Mouse (Mus musculus) limb, embryonic 12.5 days (tissue): ENCODE results near the gene Fzd2. TPM values are rescaled to one million over a fixed set of nuclear protein-coding genes. Genes with fewer than 3 reads are reported as not detected.
"Not testable (repeated sequence)": the region's sequence is repeated elsewhere in the genome, so short reads cannot be mapped to it uniquely, and the experiment has no call there.

Experiments
- ATAC-seq: fragments of 200-750 bp; cut with Nextera tagmentation; 2 replicates; pipeline ENCODE4 v1.8.0; 2017; ENCODE audit warnings: low read depth, moderate TSS enrichment; ENCODE audit not compliant: insufficient number of reproducible peaks, insufficient read depth, low FRiP score, low TSS enrichment
- H3K27ac ChIP-seq: fragments of 300-500 bp; sonication (generic); 2 replicates; pipeline ENCODE4 v1.5.1; 2016; ENCODE audit warnings: mild to moderate bottlenecking, moderate library complexity
- H3K27me3 ChIP-seq: fragments of 300-500 bp; sonication (generic); 2 replicates; pipeline ENCODE4 v1.6.1; 2016; ENCODE audit warnings: mild to moderate bottlenecking, moderate library complexity
- H3K36me3 ChIP-seq: fragments of 300-500 bp; sonication (generic); 2 replicates; pipeline ENCODE4 v1.6.1; 2016; ENCODE audit warnings: mild to moderate bottlenecking, moderate library complexity
- H3K4me1 ChIP-seq: fragments of 300-500 bp; sonication (generic); replicated peaks from 2 replicates; pipeline ENCODE4 v1.6.1; 2016
- H3K4me2 ChIP-seq: fragments of 300-500 bp; sonication (generic); 2 replicates; pipeline ENCODE4 v1.6.1; 2016; ENCODE audit warnings: mild to moderate bottlenecking, moderate library complexity
- H3K4me3 ChIP-seq: fragments of 300-500 bp; sonication (generic); replicated peaks from 2 replicates; pipeline ENCODE4 v1.5.1; 2016; ENCODE audit warnings: mild to moderate bottlenecking
- H3K9ac ChIP-seq: fragments of 300-500 bp; sonication (generic); replicated peaks from 2 replicates; pipeline ENCODE4 v1.6.1; 2016; ENCODE audit warnings: mild to moderate bottlenecking, moderate library complexity
- H3K9me3 ChIP-seq: fragments of 300-500 bp; sonication (generic); 2 replicates; pipeline ENCODE4 v1.6.1; 2016; ENCODE audit warnings: mild to moderate bottlenecking, moderate library complexity
- WGBS: fragments of 180-500 bp; shearing (Covaris S2); methylation state at CpG from one replicate; pipeline ENCODE4 v1.1.7; 2016; 5-methylcytosine and 5-hydroxymethylcytosine counted together
- polyA plus RNA-seq: library from polyadenylated mRNA; unstranded; fragments of >200 nt; fragmentation: Nextera tagmentation; extraction: Ambion mirVana; gene quantifications from 2 replicates; pipeline ENCODE4 v1.2.1, GENCODE M21; 2016

The Fzd2 gene
- polyA plus RNA-seq, 1 experiment from 2014 or later, result 82.7 TPM

DNA sequence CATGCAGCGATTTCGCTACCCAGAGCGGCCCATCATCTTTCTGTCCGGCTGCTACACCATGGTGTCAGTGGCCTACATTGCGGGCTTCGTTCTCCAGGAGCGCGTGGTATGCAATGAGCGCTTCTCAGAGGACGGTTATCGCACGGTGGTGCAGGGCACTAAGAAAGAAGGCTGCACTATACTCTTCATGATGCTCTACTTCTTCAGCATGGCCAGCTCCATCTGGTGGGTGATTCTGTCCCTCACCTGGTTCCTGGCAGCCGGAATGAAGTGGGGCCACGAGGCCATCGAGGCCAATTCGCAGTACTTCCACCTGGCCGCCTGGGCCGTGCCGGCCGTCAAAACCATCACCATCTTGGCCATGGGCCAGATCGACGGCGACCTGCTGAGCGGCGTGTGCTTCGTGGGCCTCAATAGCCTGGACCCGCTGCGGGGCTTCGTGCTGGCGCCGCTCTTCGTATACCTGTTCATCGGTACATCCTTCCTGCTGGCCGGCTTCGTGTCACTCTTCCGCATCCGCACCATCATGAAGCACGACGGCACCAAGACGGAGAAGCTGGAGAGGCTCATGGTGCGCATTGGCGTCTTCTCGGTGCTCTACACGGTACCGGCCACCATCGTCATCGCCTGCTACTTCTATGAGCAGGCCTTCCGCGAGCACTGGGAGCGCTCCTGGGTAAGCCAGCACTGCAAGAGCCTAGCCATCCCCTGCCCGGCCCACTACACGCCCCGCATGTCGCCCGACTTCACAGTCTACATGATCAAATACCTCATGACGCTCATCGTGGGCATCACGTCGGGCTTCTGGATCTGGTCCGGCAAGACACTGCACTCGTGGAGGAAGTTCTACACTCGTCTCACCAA, 1.6 kb downstream of the Fzd2 start:
- under 1% methylated on average over 62 of the region's 62 CpGs for WGBS
- peak overlapping the region; percentile 100 for H3K27ac ChIP-seq
- H3K36me3 ChIP-seq, result peaks cover 15% of the 10 kb centered on the region; the same call in 1 of the 2 replicates
- peaks cover 43% of the 10 kb centered on the region for H3K4me1 ChIP-seq
- H3K4me2 ChIP-seq, result peak overlapping the region; percentile 74
- peak overlapping the region; percentile 97 for H3K4me3 ChIP-seq
- no peaks in the 10 kb centered on the region for H3K9me3 ChIP-seq
- no peak for ATAC-seq
- 0 out of 2 replicates have a peak, but pooled peaks cover 3% of the 10 kb centered on the region for H3K27me3 ChIP-seq
- H3K9ac ChIP-seq, result peak overlapping the region; percentile 100

DNA sequence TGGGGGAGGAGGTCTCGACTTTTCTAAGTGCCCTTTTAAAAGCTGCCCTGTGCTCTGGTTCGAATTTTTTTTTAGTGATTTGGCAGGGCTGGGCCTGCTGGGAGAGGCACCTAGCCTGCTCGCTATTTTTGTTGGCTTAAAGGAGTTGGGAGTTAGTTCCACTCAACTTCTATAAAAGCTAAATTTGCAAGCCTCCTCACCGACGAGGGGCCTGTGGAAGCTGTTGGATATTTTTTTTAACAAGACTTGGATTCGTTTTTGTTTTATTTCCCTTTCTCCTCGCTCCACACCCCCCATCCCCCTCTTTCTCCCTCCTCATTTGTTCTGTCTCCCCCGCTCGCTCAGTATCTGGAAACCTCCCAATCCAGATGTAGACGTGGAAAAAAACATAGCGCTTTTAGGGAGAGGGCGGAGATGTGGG, 2.6 kb downstream of the Fzd2 start:
- H3K9ac ChIP-seq, result peak overlapping the region; percentile 100
- ATAC-seq, result no peak
- no peaks in the 10 kb centered on the region for H3K9me3 ChIP-seq
- peaks cover 15% of the 10 kb centered on the region; the same call in 1 of the 2 replicates for H3K36me3 ChIP-seq
- WGBS, result under 1% methylated on average over 12 of the region's 12 CpGs
- H3K4me2 ChIP-seq, result peak overlapping the region; percentile 74
- 0 out of 2 replicates have a peak, but pooled peaks cover 3% of the 10 kb centered on the region for H3K27me3 ChIP-seq
- peak overlapping the region; percentile 97 for H3K4me3 ChIP-seq
- peaks cover 47% of the 10 kb centered on the region for H3K4me1 ChIP-seq
- H3K27ac ChIP-seq, result peak overlapping the region; percentile 100

DNA sequence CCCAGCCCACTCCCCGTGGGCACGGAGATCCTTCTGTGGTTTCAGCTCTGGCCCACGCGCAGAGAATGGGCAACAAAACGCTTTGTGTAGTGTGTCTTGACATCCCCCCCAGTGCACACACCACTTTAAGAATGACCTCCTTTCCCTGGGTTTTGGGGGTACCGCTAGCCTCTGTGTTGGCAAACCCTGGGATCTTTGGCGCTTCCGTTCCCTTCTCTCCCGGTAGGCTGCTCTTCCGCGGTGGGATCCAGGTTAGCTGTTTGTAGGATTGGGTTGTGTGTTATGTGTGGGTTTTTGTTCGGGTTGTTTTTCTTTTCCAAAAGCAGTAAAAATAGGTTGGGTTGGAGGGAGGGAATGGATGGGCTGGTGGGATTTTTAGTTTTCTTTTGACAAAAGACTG, 3.0 kb downstream of the Fzd2 start:
- not testable (repeated sequence) for H3K9me3 ChIP-seq, ATAC-seq, H3K27me3 ChIP-seq
- Histone ChIP-seq H3K27ac (peak overlapping the region; percentile 100), H3K9ac (peak overlapping the region; percentile 100), H3K4me1 (peaks cover 47% of the 10 kb centered on the region), H3K4me3 (peak overlapping the region; percentile 97), H3K4me2 (peak overlapping the region; percentile 74), H3K36me3 (peaks cover 15% of the 10 kb centered on the region; the same call in 1 of the 2 replicates)
- 2% methylated on average over 12 of the region's 12 CpGs for WGBS

DNA sequence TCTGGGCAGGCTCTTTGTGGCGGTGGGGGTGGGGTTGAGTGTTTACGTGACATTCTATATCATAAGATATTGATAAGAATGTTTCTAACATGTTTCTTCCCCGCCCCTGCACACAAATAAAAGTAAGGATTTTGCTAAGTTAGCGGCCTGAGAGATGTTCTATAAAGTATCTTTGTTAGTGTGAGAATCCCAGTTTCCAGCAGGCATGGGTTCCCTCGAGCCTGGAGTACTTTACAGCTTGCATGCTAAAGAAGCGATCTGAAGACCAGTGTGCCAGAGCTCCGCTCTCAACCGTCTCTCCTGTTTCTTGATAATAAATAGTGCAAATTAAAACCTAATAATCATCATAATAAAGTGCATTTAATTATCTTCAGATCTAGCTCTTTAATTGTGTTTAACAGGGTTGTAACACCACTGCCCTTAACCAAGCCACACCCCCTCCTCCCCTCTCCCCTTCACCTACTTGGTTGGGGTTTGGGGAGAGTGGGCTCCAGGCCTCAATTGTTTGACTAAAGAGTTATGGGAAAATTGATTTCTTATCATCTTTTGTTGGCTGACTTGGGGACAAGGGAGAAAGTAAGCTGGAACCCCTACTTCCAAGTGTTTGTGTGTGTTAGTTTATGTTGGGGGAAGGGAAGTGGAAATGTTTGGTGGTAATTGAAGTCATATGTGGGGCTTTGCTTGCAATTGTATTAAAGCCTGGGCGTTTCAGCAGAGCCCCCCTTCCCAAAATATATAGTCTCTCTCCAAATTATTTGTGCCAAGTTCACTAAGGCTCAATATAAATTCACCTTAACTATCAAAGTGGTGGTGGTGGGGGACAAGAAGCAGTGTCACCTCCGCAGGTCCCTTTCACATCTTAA, 3.7 kb downstream of the Fzd2 start:
- H3K9me3 ChIP-seq, result no peaks in the 10 kb centered on the region
- peaks cover 40% of the 10 kb centered on the region for H3K4me1 ChIP-seq
- H3K4me2 ChIP-seq, result peak overlapping the region; percentile 74
- H3K9ac ChIP-seq, result peak overlapping the region; percentile 100
- peaks cover 15% of the 10 kb centered on the region; the same call in 1 of the 2 replicates for H3K36me3 ChIP-seq
- peak overlapping the region; percentile 97 for H3K4me3 ChIP-seq
- peak overlapping the region; percentile 100 for H3K27ac ChIP-seq
- WGBS, result 4% methylated on average over 10 of the region's 10 CpGs
- ATAC-seq, result no peak
- H3K27me3 ChIP-seq, result 0 out of 2 replicates have a peak, but pooled peaks cover 3% of the 10 kb centered on the region

DNA sequence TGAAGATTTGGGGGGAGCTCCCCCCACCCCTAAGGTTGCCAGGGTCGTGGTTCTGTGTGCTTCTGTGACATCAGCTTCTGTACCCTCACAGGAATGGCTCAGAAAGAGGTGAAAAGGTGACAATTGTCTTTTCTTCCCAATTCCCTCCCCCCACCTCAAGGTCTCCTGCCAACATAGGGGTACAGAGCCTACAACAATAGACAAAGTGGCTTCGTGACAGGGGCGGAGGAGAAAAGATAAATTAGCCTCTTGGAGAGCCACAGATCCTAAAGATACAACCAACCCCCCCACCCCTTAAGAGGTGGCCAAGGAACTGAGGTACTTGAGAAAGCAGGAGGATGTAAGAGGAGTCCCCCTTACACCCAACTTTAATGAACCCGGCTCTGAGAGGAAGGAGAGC, 4.5 kb downstream of the Fzd2 start:
- Histone ChIP-seq H3K27me3 (0 out of 2 replicates have a peak, but pooled peaks cover 3% of the 10 kb centered on the region), H3K27ac (peak overlapping the region; percentile 100), H3K4me3 (peak overlapping the region; percentile 97), H3K9me3 (no peaks in the 10 kb centered on the region), H3K4me1 (peaks cover 40% of the 10 kb centered on the region), H3K36me3 (peaks cover 15% of the 10 kb centered on the region; the same call in 1 of the 2 replicates), H3K9ac (peak overlapping the region; percentile 100), H3K4me2 (peak overlapping the region; percentile 74)
- 19% methylated on average over 4 of the region's 4 CpGs for WGBS
- ATAC-seq, result no peak

DNA sequence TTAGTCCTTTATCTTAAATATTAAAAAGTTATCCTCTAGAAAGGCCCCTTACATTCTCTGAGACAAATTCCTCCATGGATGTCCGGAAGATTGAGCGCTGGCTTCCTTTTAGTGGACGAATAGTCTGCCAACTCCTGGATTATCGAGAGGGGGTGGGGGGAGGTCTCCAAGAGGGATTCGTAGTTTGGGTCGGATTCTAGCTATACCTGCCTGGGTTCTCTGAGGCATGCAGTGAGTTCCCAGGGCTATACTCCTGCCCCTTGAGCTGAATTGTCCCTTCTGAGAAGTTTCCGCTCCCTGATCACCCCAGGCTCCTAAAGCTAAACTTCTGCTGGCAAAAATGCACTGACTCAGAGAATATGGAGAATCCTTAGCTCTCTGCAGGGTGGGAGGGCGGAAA, 5.3 kb downstream of the Fzd2 start:
- Histone ChIP-seq H3K4me2 (peak overlapping the region; percentile 74), H3K4me3 (peak overlapping the region; percentile 97), H3K9ac (peak overlapping the region; percentile 100), H3K27me3 (0 out of 2 replicates have a peak, but pooled peaks cover 2% of the 10 kb centered on the region), H3K36me3 (peaks cover 15% of the 10 kb centered on the region; the same call in 1 of the 2 replicates), H3K9me3 (no peaks in the 10 kb centered on the region), H3K27ac (peak overlapping the region; percentile 100), H3K4me1 (peaks cover 40% of the 10 kb centered on the region)
- no peak for ATAC-seq
- 50% methylated on average over 8 of the region's 8 CpGs for WGBS

DNA sequence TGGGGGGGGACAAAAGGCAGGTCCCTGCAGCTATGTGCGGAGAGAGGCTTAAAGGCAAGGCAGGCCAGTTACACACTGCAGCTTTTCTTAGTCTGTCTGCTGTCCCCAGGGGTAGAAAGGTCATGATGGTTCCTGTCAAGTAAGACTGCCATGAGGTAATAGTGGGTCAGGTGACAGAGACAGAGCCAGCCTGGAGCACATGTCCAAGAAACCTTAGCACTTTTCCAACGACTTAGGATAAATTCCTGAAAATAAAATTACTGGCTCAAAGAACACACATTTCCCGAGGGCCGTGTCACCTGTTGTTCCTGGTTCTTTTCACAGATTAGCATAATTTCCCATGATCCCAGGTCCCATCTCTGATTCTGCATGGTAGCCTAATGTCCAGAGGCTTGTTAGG, 6.1 kb downstream of the Fzd2 start:
- Histone ChIP-seq H3K4me3 (peak overlapping the region; percentile 97), H3K9ac (peak overlapping the region; percentile 100), H3K27ac (peak overlapping the region; percentile 100), H3K27me3 (no peaks in the 10 kb centered on the region), H3K36me3 (peaks cover 15% of the 10 kb centered on the region; the same call in 1 of the 2 replicates), H3K9me3 (no peaks in the 10 kb centered on the region), H3K4me2 (peak overlapping the region; percentile 74), H3K4me1 (peaks cover 40% of the 10 kb centered on the region)
- ATAC-seq, result no peak
- 17% methylated on average over 4 of the region's 4 CpGs for WGBS

DNA sequence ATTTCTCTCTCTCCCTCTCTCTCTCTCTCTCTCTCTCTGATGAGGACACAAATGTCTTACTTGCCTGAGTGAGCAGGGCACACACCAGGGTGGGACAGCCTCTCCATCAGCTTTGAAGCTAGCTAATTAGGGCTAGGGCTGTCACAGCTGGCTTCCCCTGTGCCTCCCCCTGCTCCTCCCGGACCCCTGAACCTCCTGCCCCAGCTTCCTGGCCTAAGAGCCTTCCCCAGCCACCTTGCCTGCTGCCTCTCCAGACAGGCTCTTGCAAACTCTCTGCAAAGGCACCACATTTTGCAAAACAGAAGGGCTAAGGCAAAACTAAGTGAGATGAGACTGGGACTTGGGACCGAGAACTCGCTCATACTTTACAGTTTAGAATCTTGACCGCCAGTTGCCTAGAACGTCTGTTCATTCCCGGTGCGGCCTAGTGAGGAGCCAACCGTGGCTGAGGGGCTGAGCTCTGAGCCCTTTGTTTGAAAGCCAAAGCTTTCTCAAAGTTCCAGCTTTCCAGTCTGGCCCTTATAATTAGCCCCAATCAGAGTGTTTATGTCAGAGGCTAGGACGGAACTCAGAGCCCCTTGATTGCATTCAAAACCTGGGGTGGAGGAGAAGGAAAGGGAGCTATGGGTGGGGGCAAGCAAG, 6.6 kb downstream of the Fzd2 start:
- Histone ChIP-seq H3K9me3 (no peaks in the 10 kb centered on the region), H3K27ac (peak overlapping the region; percentile 100), H3K4me2 (peak overlapping the region; percentile 74), H3K4me1 (peaks cover 40% of the 10 kb centered on the region), H3K27me3 (no peaks in the 10 kb centered on the region), H3K36me3 (peaks cover 15% of the 10 kb centered on the region; the same call in 1 of the 2 replicates), H3K4me3 (peak overlapping the region; percentile 13; the same call in 1 of the 2 replicates), H3K9ac (peak overlapping the region; percentile 51)
- 6% methylated on average over 9 of the region's 9 CpGs for WGBS
- no peak for ATAC-seq

DNA sequence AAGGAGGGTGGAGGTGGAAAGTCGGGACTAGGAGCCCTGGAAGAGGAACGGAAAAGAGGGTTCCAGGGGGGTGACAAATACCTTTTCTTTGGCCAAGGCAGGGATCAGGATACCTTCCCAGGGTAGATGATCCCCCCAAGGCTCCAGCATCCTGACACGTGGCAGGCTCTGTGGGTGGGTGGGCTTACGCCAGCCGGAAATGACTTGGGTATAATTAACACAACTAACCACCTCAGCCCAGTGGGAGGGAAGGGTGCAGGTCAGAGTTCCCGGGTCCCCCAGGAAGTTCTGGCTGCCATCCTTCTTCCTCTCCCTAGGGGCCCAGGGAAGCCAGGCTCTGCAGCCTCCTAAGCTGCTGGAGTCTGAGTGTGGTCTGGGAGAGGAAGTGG, 7.1 kb downstream of the Fzd2 start:
- H3K4me3 ChIP-seq, result no peak overlapping the region
- H3K4me2 ChIP-seq, result peak overlapping the region; percentile 74

DNA sequence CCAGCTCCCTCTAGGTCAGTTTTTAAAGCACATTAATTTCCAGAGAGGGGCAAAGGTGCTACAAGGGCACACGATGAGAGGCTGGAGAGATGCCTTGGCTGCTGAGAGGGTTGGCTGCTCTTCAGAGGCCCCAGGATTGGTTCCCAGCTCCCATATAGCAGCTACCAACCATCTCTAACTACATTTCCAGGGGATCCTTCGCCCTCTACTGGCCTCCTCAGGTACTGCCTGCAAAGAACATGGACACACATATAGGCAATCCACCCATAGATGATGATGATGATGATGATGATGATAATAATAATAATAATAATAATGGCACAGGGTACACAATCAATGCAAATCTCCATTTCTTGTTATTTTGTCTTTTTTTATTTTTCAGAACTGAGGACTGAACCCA, 15.3 kb downstream of the Fzd2 start:
- Histone ChIP-seq H3K4me2 (no peak overlapping the region), H3K27me3 (no peaks in the 10 kb centered on the region), H3K36me3 (peaks cover 5% of the 10 kb centered on the region; the same call in 1 of the 2 replicates), H3K4me3 (no peak overlapping the region), H3K9me3 (peaks cover 4% of the 10 kb centered on the region), H3K4me1 (peaks cover 16% of the 10 kb centered on the region), H3K27ac (no peak overlapping the region), H3K9ac (no peak overlapping the region)
- 65% methylated on average over 2 of the region's 2 CpGs for WGBS
- no peak for ATAC-seq

More for the DNA sequence above, 7.1 kb downstream of the Fzd2 start:
- H3K27ac ChIP-seq, result peak overlapping the region; percentile 100
- no peaks in the 10 kb centered on the region for H3K9me3 ChIP-seq
- no peaks in the 10 kb centered on the region for H3K27me3 ChIP-seq
- 10% methylated on average over 6 of the region's 6 CpGs for WGBS
- H3K36me3 ChIP-seq, result peaks cover 11% of the 10 kb centered on the region; the same call in 1 of the 2 replicates
- ATAC-seq, result no peak
- peaks cover 40% of the 10 kb centered on the region for H3K4me1 ChIP-seq
- peak overlapping the region; percentile 51 for H3K9ac ChIP-seq
